Mouse (Mus musculus) embryo, embryonic 11.5 days (tissue): Measurements from ENCODE around the gene Scgb1b12.
"Not testable (repeated sequence)": the region's sequence is repeated elsewhere in the genome, so short reads cannot be mapped to it uniquely, and the experiment has no call there.

ENCODE experiments used
- DNase-seq: peaks from one replicate; pipeline ENCODE4 v3.0.0-alpha.2; 2012; ENCODE audit warnings: low read depth, low spot score

Scgb1b12 gene

GRCm38 (mm10) chr7:32333882-32334281 lies at the start of gene Scgb1b12:
Scgb1b12 (plus strand) TSS chr7:32334182.
- DNase-seq: not testable (repeated sequence)

DNA sequence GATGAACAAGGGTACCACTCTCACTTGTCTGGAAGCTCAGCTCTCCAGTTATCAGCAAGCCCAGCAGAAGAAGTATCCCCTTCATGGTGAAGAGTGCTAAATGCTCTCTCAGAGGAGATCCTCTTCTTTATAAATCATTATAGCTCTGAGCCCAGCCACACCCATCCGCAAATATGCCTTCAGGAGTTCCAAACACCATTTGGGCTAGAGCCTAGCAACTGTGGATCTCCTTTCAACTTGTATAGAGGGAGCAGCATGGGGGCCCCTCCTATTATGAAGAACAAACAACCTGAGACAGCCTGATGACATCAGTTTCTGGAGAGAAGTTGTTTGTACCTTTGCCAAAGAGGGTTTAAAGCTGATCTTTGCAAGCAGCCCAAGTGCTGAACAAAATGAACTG lies 6.8 kb upstream of the Scgb1b12 start, which contains the start of gene Scgb2b12:
Gene Scgb2b12 (minus strand): TSS at position 101 of the 400 bp plus-strand sequence.
- DNase-seq: not testable (repeated sequence)
